Mouse (Mus musculus): ENCODE results near the gene Snn. TPM values are rescaled to one million over a fixed set of nuclear protein-coding genes. Genes with fewer than 3 reads are reported as not detected.
A peak's percentile ranks its signal among the peaks of the same experiment; 100 is the strongest.

Snn gene
- polyA plus RNA-seq, 1 experiment from 2014 or later = 2.4 TPM

DNA sequence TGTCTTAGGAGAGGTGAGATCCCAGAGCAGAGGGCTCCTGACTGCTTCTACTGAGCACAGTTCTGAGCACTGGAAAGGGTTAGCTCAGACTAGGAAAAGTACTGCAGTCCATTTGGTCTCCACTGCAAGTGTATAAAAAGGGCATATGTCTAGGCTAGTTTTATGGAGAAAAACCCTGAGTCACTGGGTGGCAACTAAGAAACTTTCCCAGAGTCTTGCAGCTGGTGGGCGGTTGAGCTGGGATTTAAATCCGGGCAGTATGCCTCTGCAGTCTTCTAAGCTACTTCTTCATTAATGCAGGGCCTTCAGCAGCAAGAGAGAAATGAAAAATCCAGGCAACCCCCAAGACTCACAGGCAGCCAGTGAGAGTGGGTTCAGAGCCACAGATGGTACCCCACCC is 10.5 kb upstream of the Snn start:
- ATAC-seq (ENCODE audit: insufficient read depth) = no peak
- no peaks in the 10 kb centered on the region for H3K36me3 ChIP-seq (replicated peaks)
- 67% methylated on average over 2 of the region's 2 CpGs for WGBS (ENCODE audit: insufficient replicate concordance)
- H3K4me2 ChIP-seq = no peak overlapping the region
- H3K4me1 ChIP-seq (replicated peaks) = no peaks in the 10 kb centered on the region
- H3K4me3 ChIP-seq (replicated peaks) = no peak overlapping the region
- H3K27me3 ChIP-seq = no peaks in the 10 kb centered on the region
- H3K27ac ChIP-seq (replicated peaks) = no peak overlapping the region
- no peaks in the 10 kb centered on the region for H3K9me3 ChIP-seq (replicated peaks)
- H3K9ac ChIP-seq = no peak overlapping the region

DNA sequence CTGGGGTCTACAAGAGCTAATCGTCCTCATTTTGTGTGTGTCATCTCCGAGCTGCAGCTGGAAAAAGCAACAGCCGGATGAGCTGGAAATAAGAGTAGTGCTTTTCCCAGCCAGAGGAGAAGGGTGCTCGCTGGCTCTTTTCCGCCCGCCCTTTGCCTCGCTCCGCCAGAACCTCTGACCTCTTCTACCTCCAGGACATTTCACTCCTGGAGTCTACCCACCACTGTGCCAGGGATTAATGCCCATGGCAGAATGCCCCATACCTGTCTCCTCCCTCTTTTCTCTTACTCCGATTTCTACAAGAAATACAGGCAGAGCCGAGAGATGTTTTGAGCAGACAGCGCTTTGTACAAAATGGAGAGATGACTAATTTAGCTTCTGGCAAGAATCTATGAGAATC is 9.6 kb upstream of the Snn start:
- no peak overlapping the region for H3K4me2 ChIP-seq
- no peak overlapping the region for H3K9ac ChIP-seq
- no peak for ATAC-seq (ENCODE audit: insufficient read depth)
- H3K9me3 ChIP-seq (replicated peaks) = no peaks in the 10 kb centered on the region
- no peaks in the 10 kb centered on the region for H3K4me1 ChIP-seq (replicated peaks)
- no peak overlapping the region for H3K27ac ChIP-seq (replicated peaks)
- H3K36me3 ChIP-seq (replicated peaks) = no peaks in the 10 kb centered on the region
- no peak overlapping the region for H3K4me3 ChIP-seq (replicated peaks)
- 75% methylated on average over 11 of the region's 11 CpGs for WGBS (ENCODE audit: insufficient replicate concordance)
- no peaks in the 10 kb centered on the region for H3K27me3 ChIP-seq

DNA sequence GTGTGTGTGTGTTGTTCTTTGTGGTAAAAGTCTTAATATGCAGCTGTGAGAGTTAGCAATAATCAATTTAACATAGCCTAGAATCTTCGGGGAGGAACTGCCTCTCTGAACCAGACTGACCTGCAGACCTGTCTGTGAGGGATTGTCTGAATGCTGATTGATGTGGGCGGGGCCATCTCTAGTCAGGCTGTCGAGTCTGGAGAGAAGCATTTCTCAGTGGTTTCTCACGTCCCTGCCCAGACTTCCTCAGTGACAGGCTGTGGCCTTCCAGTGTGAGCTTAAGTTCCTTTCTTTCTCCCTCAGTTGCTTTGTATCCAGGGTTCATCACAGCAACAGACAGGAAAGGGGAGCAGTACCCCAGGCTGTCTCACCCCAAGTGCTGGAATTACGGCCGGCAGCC is 6.3 kb upstream of the Snn start:
- no peak overlapping the region for H3K9ac ChIP-seq
- H3K36me3 ChIP-seq (replicated peaks) = no peaks in the 10 kb centered on the region
- no peaks in the 10 kb centered on the region for H3K27me3 ChIP-seq
- WGBS (ENCODE audit: insufficient replicate concordance) = 41% methylated on average over 6 of the region's 6 CpGs
- H3K4me2 ChIP-seq = no peak overlapping the region
- no peak overlapping the region for H3K4me3 ChIP-seq (replicated peaks)
- no peaks in the 10 kb centered on the region for H3K9me3 ChIP-seq (replicated peaks)
- H3K4me1 ChIP-seq (replicated peaks) = no peaks in the 10 kb centered on the region
- H3K27ac ChIP-seq (replicated peaks) = no peak overlapping the region
- no peak for ATAC-seq (ENCODE audit: insufficient read depth)

DNA sequence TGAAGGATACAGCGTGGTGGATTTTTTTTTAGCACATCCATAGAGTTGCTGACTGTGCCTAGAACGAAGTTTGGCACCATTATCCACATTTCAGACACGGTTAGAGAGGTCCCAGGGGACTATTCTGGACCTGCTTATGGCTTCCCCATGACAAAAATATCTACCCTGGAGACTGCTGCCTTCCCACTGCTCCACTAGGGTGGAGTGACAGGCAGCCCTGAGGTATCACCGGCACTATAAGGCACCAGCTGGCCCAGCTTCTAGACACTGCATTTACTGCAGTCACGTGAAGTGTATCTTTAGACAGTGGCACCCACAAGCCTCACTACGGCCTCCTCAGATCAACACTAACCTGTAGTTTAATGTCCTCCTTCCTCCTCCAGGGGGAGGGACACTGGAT is 5.9 kb upstream of the Snn start:
- no peaks in the 10 kb centered on the region for H3K27me3 ChIP-seq
- no peak overlapping the region for H3K4me3 ChIP-seq (replicated peaks)
- 64% methylated on average over 6 of the region's 6 CpGs for WGBS (ENCODE audit: insufficient replicate concordance)
- no peaks in the 10 kb centered on the region for H3K4me1 ChIP-seq (replicated peaks)
- no peaks in the 10 kb centered on the region for H3K36me3 ChIP-seq (replicated peaks)
- ATAC-seq (ENCODE audit: insufficient read depth) = no peak
- H3K4me2 ChIP-seq = no peak overlapping the region
- no peak overlapping the region for H3K27ac ChIP-seq (replicated peaks)
- no peak overlapping the region for H3K9ac ChIP-seq
- no peaks in the 10 kb centered on the region for H3K9me3 ChIP-seq (replicated peaks)

DNA sequence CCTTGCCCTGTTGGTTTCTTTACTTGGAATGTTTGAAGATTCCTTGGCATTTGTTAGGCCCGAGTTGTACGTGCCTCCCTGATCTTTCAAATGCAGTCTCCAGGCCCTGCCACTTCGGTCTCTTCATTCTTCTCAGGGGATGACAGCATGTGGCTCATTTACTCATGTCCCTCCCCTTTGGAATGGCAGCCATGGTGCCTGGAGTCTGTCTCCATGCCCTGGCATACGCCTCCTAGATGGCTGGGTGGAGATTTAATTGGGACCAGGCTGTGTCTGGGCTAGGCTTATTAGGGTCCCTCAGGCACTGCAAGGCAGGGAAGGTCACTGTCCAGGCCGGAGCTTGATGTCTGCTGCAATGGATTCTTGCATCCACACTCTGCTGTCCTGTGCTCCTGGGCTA is 4.8 kb upstream of the Snn start:
- 60% methylated on average over 5 of the region's 5 CpGs for WGBS (ENCODE audit: insufficient replicate concordance)
- no peak overlapping the region for H3K27ac ChIP-seq (replicated peaks)
- no peaks in the 10 kb centered on the region for H3K9me3 ChIP-seq (replicated peaks)
- no peaks in the 10 kb centered on the region for H3K27me3 ChIP-seq
- no peaks in the 10 kb centered on the region for H3K4me1 ChIP-seq (replicated peaks)
- H3K9ac ChIP-seq = no peak overlapping the region
- no peak overlapping the region for H3K4me3 ChIP-seq (replicated peaks)
- ATAC-seq (ENCODE audit: insufficient read depth) = no peak
- H3K36me3 ChIP-seq (replicated peaks) = no peaks in the 10 kb centered on the region
- no peak overlapping the region for H3K4me2 ChIP-seq

DNA sequence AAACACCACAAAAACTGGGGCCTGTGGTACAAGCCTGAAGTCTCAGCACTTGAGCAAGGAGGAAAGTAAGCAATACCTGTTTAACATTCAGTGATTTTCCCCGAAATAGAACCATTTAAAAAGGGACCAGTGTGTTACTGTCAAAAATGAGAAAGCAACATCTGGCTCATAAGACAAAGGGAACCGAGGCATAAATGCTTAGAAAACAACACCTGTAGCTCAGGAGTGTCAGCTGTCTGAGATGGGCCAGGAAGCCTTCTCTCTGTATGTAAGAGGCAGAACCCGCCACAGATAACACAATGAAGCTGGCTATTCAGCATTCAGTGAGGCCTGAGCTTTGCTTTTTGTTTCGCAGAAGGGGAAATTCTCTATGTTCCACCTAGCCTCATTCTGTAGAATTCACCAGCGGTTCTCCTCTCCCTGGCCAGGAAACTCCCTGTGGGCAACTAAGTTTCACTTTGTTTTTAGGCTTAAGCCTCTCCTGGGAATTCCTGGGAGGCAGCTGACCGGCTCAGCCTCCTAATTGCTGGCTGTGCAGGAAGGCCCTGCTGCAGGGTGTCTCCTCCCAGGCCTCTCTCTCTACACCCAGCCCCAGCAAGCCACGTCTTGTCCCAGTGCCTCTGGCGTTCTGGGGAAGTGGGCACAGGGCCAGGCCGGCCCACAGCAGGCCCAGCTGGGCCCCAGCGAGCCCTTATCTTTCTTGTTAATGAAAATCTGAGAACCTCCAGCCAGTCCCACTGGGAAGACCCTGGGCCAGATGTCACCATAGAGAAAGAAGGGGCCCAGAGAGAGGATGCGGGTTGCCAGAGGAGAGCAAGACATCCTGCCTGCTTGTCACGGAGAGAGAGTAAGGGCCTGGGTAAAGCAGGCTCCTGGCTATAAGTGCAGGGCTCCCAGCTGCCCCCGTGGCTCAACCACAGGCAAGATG is 2.3 kb downstream of the Snn start:
- WGBS (ENCODE audit: insufficient replicate concordance) = 29% methylated on average over 13 of the region's 13 CpGs
- H3K4me2 ChIP-seq = no peak overlapping the region

DNA sequence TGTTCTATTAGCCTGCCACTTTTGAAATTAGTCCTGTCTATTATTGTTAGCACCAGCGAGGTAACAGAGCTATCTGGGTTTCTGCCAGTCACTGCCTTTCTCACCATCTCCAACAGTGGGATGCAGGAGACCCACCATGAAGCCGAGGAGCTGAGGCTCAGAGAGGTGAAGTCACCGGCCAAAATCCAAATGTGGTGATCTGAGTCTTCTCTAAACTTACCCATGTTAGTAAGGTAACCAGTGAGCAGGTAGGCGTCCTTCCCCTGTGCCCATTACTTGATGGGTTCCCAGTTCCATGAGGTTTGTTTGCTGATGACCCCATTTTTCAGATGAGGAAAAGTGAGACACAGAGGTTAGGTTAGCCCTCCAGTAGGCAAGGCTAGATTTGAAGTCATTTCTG is 3.6 kb downstream of the Snn start:
- WGBS (ENCODE audit: insufficient replicate concordance) = 65% methylated on average over 4 of the region's 4 CpGs
- no peak for ATAC-seq (ENCODE audit: insufficient read depth)
- no peaks in the 10 kb centered on the region for H3K36me3 ChIP-seq (replicated peaks)
- H3K9me3 ChIP-seq (replicated peaks) = no peaks in the 10 kb centered on the region
- H3K4me1 ChIP-seq (replicated peaks) = peaks cover 19% of the 10 kb centered on the region
- peaks cover 54% of the 10 kb centered on the region for H3K27me3 ChIP-seq
- H3K4me2 ChIP-seq = no peak overlapping the region
- H3K4me3 ChIP-seq (replicated peaks) = no peak overlapping the region
- no peak overlapping the region for H3K9ac ChIP-seq
- no peak overlapping the region for H3K27ac ChIP-seq (replicated peaks)

More for the DNA sequence above, 2.3 kb downstream of the Snn start:
- Histone ChIP-seq H3K9ac (no peak overlapping the region), H3K9me3 (replicated peaks) (no peaks in the 10 kb centered on the region), H3K36me3 (replicated peaks) (no peaks in the 10 kb centered on the region), H3K27me3 (peaks cover 41% of the 10 kb centered on the region), H3K4me1 (replicated peaks) (peaks cover 19% of the 10 kb centered on the region), H3K27ac (replicated peaks) (peak overlapping the region; percentile 48; the same call in 1 of the 2 replicates), H3K4me3 (replicated peaks) (no peak overlapping the region)
- ATAC-seq (ENCODE audit: insufficient read depth) = no peak

DNA sequence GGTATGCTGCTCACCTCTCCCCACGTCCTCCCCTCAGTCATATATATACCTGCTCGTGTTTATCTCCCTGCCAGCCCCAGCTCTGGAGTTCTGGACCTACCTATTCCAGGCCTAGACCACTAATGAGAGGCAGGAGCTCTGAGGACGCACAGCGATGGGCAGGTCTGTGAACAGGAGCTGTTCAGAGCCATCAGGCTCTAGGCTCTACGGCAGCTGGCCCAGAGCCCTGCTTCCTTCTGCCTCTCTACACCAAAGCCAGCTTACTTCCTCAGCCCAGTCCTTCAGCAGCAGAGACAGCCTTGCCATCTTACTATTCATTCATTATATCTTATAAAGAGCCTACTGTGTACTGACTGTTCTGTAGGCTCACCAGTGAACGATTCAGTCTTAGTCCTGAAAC is 4.0 kb downstream of the Snn start:
- H3K4me3 ChIP-seq (replicated peaks) = no peak overlapping the region
- ATAC-seq (ENCODE audit: insufficient read depth) = no peak
- no peak overlapping the region for H3K27ac ChIP-seq (replicated peaks)
- WGBS (ENCODE audit: insufficient replicate concordance) = 63% methylated on average over 6 of the region's 6 CpGs
- no peaks in the 10 kb centered on the region for H3K36me3 ChIP-seq (replicated peaks)
- H3K9me3 ChIP-seq (replicated peaks) = no peaks in the 10 kb centered on the region
- H3K4me1 ChIP-seq (replicated peaks) = peaks cover 22% of the 10 kb centered on the region
- H3K9ac ChIP-seq = no peak overlapping the region
- H3K27me3 ChIP-seq = peaks cover 58% of the 10 kb centered on the region
- H3K4me2 ChIP-seq = no peak overlapping the region

DNA sequence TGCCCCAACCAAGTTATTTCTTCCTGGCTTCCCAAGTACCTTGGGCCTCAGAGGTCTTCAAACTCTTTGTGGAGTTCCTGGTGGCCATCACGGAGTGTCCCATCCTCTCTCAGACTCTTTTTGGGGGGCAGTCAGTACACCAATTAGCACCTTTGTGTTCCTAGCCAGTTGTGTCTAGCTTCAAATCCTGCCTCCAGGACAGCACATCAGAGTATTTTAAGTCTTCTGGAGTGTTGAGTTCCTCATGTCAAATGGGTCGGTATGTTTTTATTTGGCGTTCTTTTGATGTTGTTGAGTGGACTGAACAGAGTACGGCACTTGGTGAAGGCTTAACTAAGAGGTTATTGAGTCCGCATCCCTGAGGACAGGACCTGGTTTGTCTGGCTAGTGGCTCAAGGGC is 4.7 kb downstream of the Snn start:
- peak overlapping the region; percentile 64; the same call in 1 of the 2 replicates for H3K4me3 ChIP-seq (replicated peaks)
- H3K27me3 ChIP-seq = peaks cover 60% of the 10 kb centered on the region
- no peak overlapping the region for H3K27ac ChIP-seq (replicated peaks)
- H3K36me3 ChIP-seq (replicated peaks) = no peaks in the 10 kb centered on the region
- H3K9me3 ChIP-seq (replicated peaks) = no peaks in the 10 kb centered on the region
- H3K4me1 ChIP-seq (replicated peaks) = peaks cover 29% of the 10 kb centered on the region
- 64% methylated on average over 5 of the region's 5 CpGs for WGBS (ENCODE audit: insufficient replicate concordance)
- ATAC-seq (ENCODE audit: insufficient read depth) = no peak
- no peak overlapping the region for H3K9ac ChIP-seq
- peak overlapping the region; percentile 93 for H3K4me2 ChIP-seq

DNA sequence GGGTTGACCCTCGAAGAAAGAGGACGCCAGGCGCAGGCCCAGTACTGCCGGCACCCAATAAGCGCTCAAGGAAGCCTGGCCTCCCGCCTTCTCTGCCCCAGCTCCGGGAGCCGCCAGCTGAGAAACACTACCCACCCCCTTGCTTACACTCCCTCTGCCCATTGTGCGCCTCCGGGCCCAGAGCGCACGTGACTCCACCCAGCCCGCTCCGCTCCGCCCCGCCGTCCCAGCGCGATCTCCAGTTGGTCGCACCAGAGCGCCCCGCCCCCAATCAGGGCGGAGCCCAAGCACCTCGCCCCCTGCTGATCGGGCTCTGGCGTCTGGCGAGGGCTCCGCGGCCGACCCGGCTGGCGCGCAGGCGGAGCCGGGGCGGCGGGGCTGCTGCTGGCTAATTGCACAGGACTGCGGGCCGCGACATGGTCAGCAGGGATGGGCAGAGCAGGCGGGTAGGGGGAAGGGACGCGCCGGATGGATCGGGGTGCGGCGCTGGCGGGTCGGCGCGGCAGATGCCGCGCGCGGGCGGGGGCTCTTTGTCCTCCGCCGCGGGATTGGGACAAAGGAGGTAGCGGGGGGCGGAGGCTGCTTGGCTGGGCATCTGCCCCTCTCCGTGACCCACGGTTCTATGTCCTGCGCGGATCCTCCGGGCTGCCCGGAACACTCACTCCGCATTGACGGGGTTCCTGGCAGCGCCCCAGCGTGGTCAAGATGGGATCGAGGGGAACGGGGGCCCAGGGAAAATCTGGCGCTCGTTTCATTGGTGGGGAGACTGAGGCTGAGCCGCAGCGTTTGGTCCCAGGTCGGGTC is 5.5 kb downstream of the Snn start, which contains the start of gene Litaf:
Gene Litaf (minus strand): TSS at position 129 of the 804 bp plus-strand sequence.
- WGBS (ENCODE audit: insufficient replicate concordance) = under 1% methylated on average over 77 of the region's 78 CpGs
- peak; percentile 91 for ATAC-seq (ENCODE audit: insufficient read depth)
- H3K27me3 ChIP-seq = peaks cover 60% of the 10 kb centered on the region
- 0 out of 2 replicates have a peak within 1 kb of the TSS, but pooled peaks have one; percentile 33 for H3K27ac ChIP-seq (replicated peaks)
- peak within 1 kb of the TSS; percentile 64 for H3K4me3 ChIP-seq (replicated peaks)
- H3K4me1 ChIP-seq (replicated peaks) = peaks cover 29% of the 10 kb centered on the region
- no peaks in the 10 kb centered on the region for H3K36me3 ChIP-seq (replicated peaks)
- H3K9me3 ChIP-seq (replicated peaks) = no peaks in the 10 kb centered on the region
- peak within 1 kb of the TSS; percentile 93 for H3K4me2 ChIP-seq
- H3K9ac ChIP-seq = peak within 1 kb of the TSS; percentile 42

DNA sequence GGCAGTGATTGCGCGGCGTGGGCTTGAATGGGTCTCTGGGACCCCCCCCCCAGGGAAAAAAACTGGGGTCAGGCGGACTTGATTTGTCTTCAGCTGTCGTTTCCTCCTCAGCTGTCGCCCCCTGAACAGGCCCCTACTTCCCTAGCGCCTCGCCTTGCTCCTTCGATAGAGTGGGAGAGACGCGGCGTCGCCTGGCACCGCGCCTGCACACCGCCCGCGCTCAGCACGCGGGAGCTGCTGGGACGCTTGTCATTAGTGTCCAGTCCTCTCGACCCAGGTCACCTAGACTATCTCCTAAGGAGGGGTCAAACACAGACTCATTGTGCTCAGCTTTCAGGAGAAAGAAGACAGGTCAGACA is 6.1 kb downstream of the Snn start:
- no peaks in the 10 kb centered on the region for H3K36me3 ChIP-seq (replicated peaks)
- H3K4me2 ChIP-seq = peak overlapping the region; percentile 93
- H3K27me3 ChIP-seq = peaks cover 58% of the 10 kb centered on the region
- no peaks in the 10 kb centered on the region for H3K9me3 ChIP-seq (replicated peaks)
- peak overlapping the region; percentile 42; the same call in 1 of the 2 replicates for H3K9ac ChIP-seq
- 0 out of 2 replicates have a peak overlapping the region, but pooled peaks have one; percentile 33 for H3K27ac ChIP-seq (replicated peaks)
- H3K4me1 ChIP-seq (replicated peaks) = peaks cover 29% of the 10 kb centered on the region
- 2% methylated on average over 22 of the region's 22 CpGs for WGBS (ENCODE audit: insufficient replicate concordance)
- no peak for ATAC-seq (ENCODE audit: insufficient read depth)
- H3K4me3 ChIP-seq (replicated peaks) = peak overlapping the region; percentile 64
